Mouse (Mus musculus) kidney, embryonic 16.5 days (tissue): ENCODE data around the gene Tbx4. TPM values are rescaled to one million over a fixed set of nuclear protein-coding genes. Genes with fewer than 3 reads are reported as not detected.

ENCODE experiments used
- ATAC-seq: fragments of 200-750 bp; cut with Nextera tagmentation; 2 replicates; pipeline ENCODE4 v1.8.0; 2017; ENCODE audit warnings: moderate TSS enrichment; ENCODE audit not compliant: low FRiP score, low TSS enrichment
- H3K27ac ChIP-seq: fragments of 300-500 bp; sonication (generic); 2 replicates; pipeline ENCODE4 v1.5.1; 2014; ENCODE audit warnings: low read length
- H3K27me3 ChIP-seq: fragments of 300-500 bp; sonication (generic); 2 replicates; pipeline ENCODE4 v1.6.1; 2014; ENCODE audit warnings: low read length, control low read depth, mixed read lengths; ENCODE audit not compliant: insufficient read depth
- H3K36me3 ChIP-seq: fragments of 300-500 bp; sonication (generic); 2 replicates; pipeline ENCODE4 v1.6.1; 2014; ENCODE audit warnings: low read length, control low read depth, mixed read lengths; ENCODE audit not compliant: insufficient read depth
- H3K4me1 ChIP-seq: fragments of 300-500 bp; sonication (generic); 2 replicates; pipeline ENCODE4 v1.6.1; 2014; ENCODE audit warnings: low read length, control low read depth, mixed read lengths; ENCODE audit not compliant: insufficient read depth
- H3K4me2 ChIP-seq: fragments of 300-500 bp; sonication (generic); replicated peaks from 2 replicates; pipeline ENCODE4 v1.6.1; 2014; ENCODE audit warnings: low read depth, low read length
- H3K4me3 ChIP-seq: fragments of 300-500 bp; sonication (generic); 2 replicates; pipeline ENCODE4 v1.5.1; 2014; ENCODE audit warnings: mild to moderate bottlenecking, low read length
- H3K9ac ChIP-seq: fragments of 300-500 bp; sonication (generic); replicated peaks from 2 replicates; pipeline ENCODE4 v1.6.1; 2014; ENCODE audit warnings: low read length
- H3K9me3 ChIP-seq: fragments of 300-500 bp; sonication (generic); 2 replicates; pipeline ENCODE4 v1.6.1; 2016; ENCODE audit warnings: low read length, control low read depth
- WGBS: fragments of 180-500 bp; shearing (Covaris S2); extraction: QIAGEN DNeasy Blood & Tissue Kit; methylation state at CpG from one replicate; pipeline ENCODE4 v1.1.7; 2014; 5-methylcytosine and 5-hydroxymethylcytosine counted together
- polyA plus RNA-seq: library from polyadenylated mRNA; unstranded; fragments of >200 nt; fragmentation: Nextera tagmentation; extraction: Ambion mirVana; gene quantifications from 2 replicates; pipeline ENCODE4 v1.2.1, GENCODE M21; 2015

Gene Tbx4
- polyA plus RNA-seq, 1 experiment from 2014 or later = 1.7 TPM

- Histone ChIP-seq H3K27me3 (peaks cover 94% of the 10 kb centered on the region), H3K4me1 (peaks cover 19% of the 10 kb centered on the region), H3K9me3 (no peaks in the 10 kb centered on the region), H3K36me3 (no peaks in the 10 kb centered on the region), H3K4me2 (peak overlapping the region; percentile 16; the same call in 1 of the 2 replicates), H3K4me3 (peak overlapping the region; percentile 12), H3K27ac (no peak overlapping the region), H3K9ac (no peak overlapping the region)
- no peak for ATAC-seq
- 2% methylated on average over 26 of the region's 26 CpGs for WGBS
These were observed 2.3 kb downstream of the Tbx4 start for GRCm38 (mm10) chr11:85888451-85888961.

GRCm38 (mm10) chr11:85889056-85889729 lies 3.0 kb downstream of the Tbx4 start:
- 39% methylated on average over 8 of the region's 8 CpGs for WGBS
- no peaks in the 10 kb centered on the region for H3K9me3 ChIP-seq
- no peak overlapping the region for H3K27ac ChIP-seq
- H3K4me2 ChIP-seq = no peak overlapping the region
- H3K27me3 ChIP-seq = peaks cover 94% of the 10 kb centered on the region
- no peak overlapping the region for H3K9ac ChIP-seq
- no peaks in the 10 kb centered on the region for H3K36me3 ChIP-seq
- no peak for ATAC-seq
- peaks cover 19% of the 10 kb centered on the region for H3K4me1 ChIP-seq
- no peak overlapping the region for H3K4me3 ChIP-seq

- Histone ChIP-seq H3K27me3 (peaks cover 94% of the 10 kb centered on the region), H3K36me3 (no peaks in the 10 kb centered on the region), H3K4me2 (0 out of 2 replicates have a peak overlapping the region, but pooled peaks have one; percentile 16), H3K4me3 (peak overlapping the region; percentile 14), H3K9ac (no peak overlapping the region), H3K9me3 (no peaks in the 10 kb centered on the region), H3K27ac (no peak overlapping the region), H3K4me1 (peaks cover 23% of the 10 kb centered on the region)
- peak; percentile 37; the same call in 1 of the 2 replicates for ATAC-seq
- 4% methylated on average over 47 of the region's 47 CpGs for WGBS
These were observed 3.7 kb downstream of the Tbx4 start for GRCm38 (mm10) chr11:85889730-85890562.

- WGBS = 3% methylated on average over 13 of the region's 13 CpGs
- no peak for ATAC-seq
- Histone ChIP-seq H3K27me3 (peaks cover 94% of the 10 kb centered on the region), H3K27ac (no peak overlapping the region), H3K4me1 (peaks cover 29% of the 10 kb centered on the region), H3K4me3 (no peak overlapping the region; the same call in 1 of the 2 replicates), H3K36me3 (no peaks in the 10 kb centered on the region), H3K9me3 (no peaks in the 10 kb centered on the region), H3K9ac (no peak overlapping the region), H3K4me2 (no peak overlapping the region)
These were observed 4.3 kb downstream of the Tbx4 start for GRCm38 (mm10) chr11:85890563-85890845.

- ATAC-seq = no peak
- 2% methylated on average over 13 of the region's 13 CpGs for WGBS
- Histone ChIP-seq H3K4me1 (peaks cover 28% of the 10 kb centered on the region), H3K4me2 (no peak overlapping the region), H3K27me3 (peaks cover 94% of the 10 kb centered on the region), H3K9ac (no peak overlapping the region), H3K36me3 (no peaks in the 10 kb centered on the region), H3K27ac (no peak overlapping the region), H3K4me3 (no peak overlapping the region; the same call in 1 of the 2 replicates), H3K9me3 (no peaks in the 10 kb centered on the region)
These were observed 4.9 kb downstream of the Tbx4 start for GRCm38 (mm10) chr11:85891010-85891691.

- H3K27ac ChIP-seq = no peak overlapping the region
- no peak overlapping the region for H3K4me3 ChIP-seq
- H3K4me1 ChIP-seq = peaks cover 25% of the 10 kb centered on the region
- ATAC-seq = no peak
- H3K4me2 ChIP-seq = no peak overlapping the region
- H3K9me3 ChIP-seq = no peaks in the 10 kb centered on the region
- WGBS = 3% methylated on average over 2 of the region's 2 CpGs
- peaks cover 94% of the 10 kb centered on the region for H3K27me3 ChIP-seq
- H3K9ac ChIP-seq = no peak overlapping the region
- no peaks in the 10 kb centered on the region for H3K36me3 ChIP-seq
These were observed 5.4 kb downstream of the Tbx4 start for GRCm38 (mm10) chr11:85891692-85892040.

GRCm38 (mm10) chr11:85892771-85893170 lies 6.5 kb downstream of the Tbx4 start:
- Histone ChIP-seq H3K9me3 (no peaks in the 10 kb centered on the region), H3K27ac (no peak overlapping the region), H3K27me3 (peaks cover 99% of the 10 kb centered on the region), H3K9ac (no peak overlapping the region), H3K4me2 (no peak overlapping the region), H3K4me3 (no peak overlapping the region), H3K36me3 (no peaks in the 10 kb centered on the region), H3K4me1 (peaks cover 25% of the 10 kb centered on the region)
- WGBS = 3% methylated on average over 6 of the region's 6 CpGs
- no peak for ATAC-seq

GRCm38 (mm10) chr11:85893400-85894135 lies 7.3 kb downstream of the Tbx4 start:
- no peak overlapping the region for H3K27ac ChIP-seq
- peaks cover 100% of the 10 kb centered on the region for H3K27me3 ChIP-seq
- no peak for ATAC-seq
- no peaks in the 10 kb centered on the region for H3K9me3 ChIP-seq
- no peak overlapping the region for H3K4me2 ChIP-seq
- H3K4me3 ChIP-seq = no peak overlapping the region
- H3K4me1 ChIP-seq = peaks cover 20% of the 10 kb centered on the region
- no peaks in the 10 kb centered on the region for H3K36me3 ChIP-seq
- 6% methylated on average over 13 of the region's 13 CpGs for WGBS
- no peak overlapping the region for H3K9ac ChIP-seq

GRCm38 (mm10) chr11:85894136-85894530 lies 7.9 kb downstream of the Tbx4 start:
- Histone ChIP-seq H3K27ac (no peak overlapping the region), H3K9me3 (no peaks in the 10 kb centered on the region), H3K9ac (no peak overlapping the region), H3K4me3 (no peak overlapping the region), H3K36me3 (no peaks in the 10 kb centered on the region), H3K27me3 (peaks cover 99% of the 10 kb centered on the region), H3K4me1 (peaks cover 17% of the 10 kb centered on the region), H3K4me2 (no peak overlapping the region)
- WGBS = 7% methylated on average over 3 of the region's 3 CpGs
- ATAC-seq = no peak
